Mouse (Mus musculus) thymus, adult 2 months (tissue): ENCODE measurements around the gene Mif. TPM values are rescaled to one million over a fixed set of nuclear protein-coding genes. Genes with fewer than 3 reads are reported as not detected.

Experiments
- DNase-seq: peaks from one replicate; pipeline ENCODE4 v3.0.0; 2021
- H3K27ac ChIP-seq: fragments of 200-500 bp; 2 replicates; pipeline ENCODE4 v1.5.1; 2012; ENCODE audit warnings: low read length, control low read depth; ENCODE audit not compliant: control insufficient read depth, insufficient read depth
- H3K27me3 ChIP-seq: fragments of 200-500 bp; 2 replicates; pipeline ENCODE4 v1.6.1; 2012; ENCODE audit warnings: mild to moderate bottlenecking, low read length, moderate library complexity, mixed read lengths; ENCODE audit not compliant: control insufficient read depth, insufficient read depth
- H3K36me3 ChIP-seq: fragments of 200-500 bp; 2 replicates; pipeline ENCODE4 v1.6.1; 2012; ENCODE audit warnings: mild to moderate bottlenecking, low read length, moderate library complexity; ENCODE audit not compliant: control insufficient read depth, insufficient read depth
- H3K4me1 ChIP-seq: fragments of 200-500 bp; replicated peaks from 2 replicates; pipeline ENCODE4 v1.6.1; 2012; ENCODE audit warnings: low read length; ENCODE audit not compliant: control insufficient read depth, insufficient read depth
- H3K4me3 ChIP-seq: fragments of 200-500 bp; 2 replicates; pipeline ENCODE4 v1.5.1; 2012; ENCODE audit warnings: mild to moderate bottlenecking, low read length, control low read depth, moderate library complexity; ENCODE audit not compliant: control insufficient read depth, insufficient read depth
- CTCF ChIP-seq: fragments of 200-500 bp; IDR thresholded peaks from 2 replicates; pipeline ENCODE4 v1.5.1; 2012; ENCODE audit warnings: mild to moderate bottlenecking, control low read depth, low read length, moderate library complexity, borderline replicate concordance; ENCODE audit not compliant: control insufficient read depth, poor library complexity, insufficient read depth; ENCODE audit errors: extremely low read depth
- POLR2A ChIP-seq: fragments of 200-500 bp; IDR thresholded peaks from 2 replicates; pipeline ENCODE4 v1.6.1; 2012; ENCODE audit warnings: mild to moderate bottlenecking, low read length, control low read depth, moderate library complexity; ENCODE audit not compliant: control insufficient read depth, poor library complexity, insufficient read depth; ENCODE audit errors: extremely low read depth
- WGBS: fragments of 180-500 bp; shearing (Covaris S2); methylation state at CpG from one replicate; pipeline ENCODE4 v1.1.7; 2018; 5-methylcytosine and 5-hydroxymethylcytosine counted together
- polyA plus RNA-seq: library from polyadenylated mRNA; depleted of rRNA; stranded (reverse); fragments of >200 nt; gene quantifications from 2 replicates; pipeline ENCODE4 v1.2.3, GENCODE M21; 2012

Mif gene
- polyA plus RNA-seq, 1 experiment: 1,833 TPM

DNA sequence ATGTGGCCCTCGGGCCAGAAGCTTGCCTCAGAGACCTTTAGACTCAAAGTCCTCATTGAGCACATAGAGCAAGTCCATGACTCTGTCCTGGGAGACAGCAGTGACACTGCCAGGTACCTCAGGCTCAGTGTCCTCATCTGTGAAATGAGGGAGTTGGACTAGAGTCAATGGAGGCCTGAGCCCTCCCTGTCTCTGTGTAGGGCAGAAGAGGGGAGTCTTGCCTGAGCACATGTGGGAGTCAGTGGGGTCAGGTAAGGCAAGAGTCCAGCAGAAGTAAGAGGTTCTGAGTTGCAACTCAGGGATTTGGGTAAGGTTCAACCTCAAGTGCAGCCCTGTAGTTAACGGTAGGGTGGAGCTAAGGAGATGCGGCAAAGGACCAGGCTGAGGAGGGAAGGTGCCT lies 3.1 kb downstream of the Mif start:
- TF ChIP-seq POLR2A (no peak), CTCF (no peak)
- peaks cover 10% of the 10 kb centered on the region for H3K4me1 ChIP-seq
- DNase-seq: no peak
- H3K4me3 ChIP-seq: no peak overlapping the region
- 88% methylated on average over 3 of the region's 3 CpGs for WGBS
- H3K27ac ChIP-seq: no peak overlapping the region
- H3K27me3 ChIP-seq: no peaks in the 10 kb centered on the region
- H3K36me3 ChIP-seq: no peaks in the 10 kb centered on the region

DNA sequence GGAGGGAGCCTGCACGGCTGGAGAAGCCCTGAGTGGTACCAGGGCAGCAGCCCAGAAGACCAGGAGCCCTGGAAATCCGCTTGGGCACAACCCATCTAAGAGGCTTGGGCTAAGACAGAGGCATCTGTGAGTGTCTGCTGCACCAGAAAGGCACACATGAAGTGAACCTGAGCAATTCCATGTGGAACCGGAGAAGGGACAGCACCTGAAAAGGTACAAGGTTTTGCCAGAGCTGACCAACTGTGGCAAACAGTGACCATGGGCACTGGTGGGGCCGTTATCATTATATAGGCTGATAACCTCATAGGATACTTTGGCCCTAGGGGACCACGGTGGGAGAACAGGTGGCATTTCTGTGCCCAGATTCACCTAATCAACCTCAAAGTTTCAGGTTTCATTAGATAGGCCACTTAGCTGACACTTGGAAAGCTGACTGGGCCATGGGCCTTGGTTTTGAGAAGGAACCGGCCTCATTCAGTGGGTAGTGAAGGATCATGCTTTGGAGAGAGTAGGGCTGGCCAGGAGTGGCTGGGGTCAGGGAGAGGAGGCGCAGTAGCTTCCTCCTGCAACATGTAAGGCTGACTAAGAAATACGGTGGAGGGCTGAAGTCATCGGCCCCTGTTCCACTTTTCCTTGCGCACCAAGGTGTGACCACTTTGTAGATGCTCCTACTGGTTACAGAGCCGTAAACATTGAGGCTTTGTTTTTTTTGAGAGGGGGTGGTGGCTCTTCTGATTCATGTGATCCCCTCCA lies 3.7 kb downstream of the Mif start:
- no peak for TF ChIP-seq CTCF
- TF ChIP-seq POLR2A: no peak
- 92% methylated on average over 11 of the region's 11 CpGs for WGBS
- H3K36me3 ChIP-seq: no peaks in the 10 kb centered on the region
- H3K27ac ChIP-seq: no peak overlapping the region
- no peak overlapping the region for H3K4me3 ChIP-seq
- peaks cover 10% of the 10 kb centered on the region for H3K4me1 ChIP-seq
- no peak for DNase-seq
- no peaks in the 10 kb centered on the region for H3K27me3 ChIP-seq

- Histone ChIP-seq H3K4me3 (no peak overlapping the region), H3K36me3 (no peaks in the 10 kb centered on the region), H3K27ac (no peak overlapping the region), H3K4me1 (peaks cover 7% of the 10 kb centered on the region), H3K27me3 (no peaks in the 10 kb centered on the region)
- no peak for DNase-seq
- 97% methylated on average over 15 of the region's 15 CpGs for WGBS
- TF ChIP-seq POLR2A: no peak
- no peak for TF ChIP-seq CTCF
These were observed 4.5 kb downstream of the Mif start for GRCm38 (mm10) chr10:75855416-75855981.

DNA sequence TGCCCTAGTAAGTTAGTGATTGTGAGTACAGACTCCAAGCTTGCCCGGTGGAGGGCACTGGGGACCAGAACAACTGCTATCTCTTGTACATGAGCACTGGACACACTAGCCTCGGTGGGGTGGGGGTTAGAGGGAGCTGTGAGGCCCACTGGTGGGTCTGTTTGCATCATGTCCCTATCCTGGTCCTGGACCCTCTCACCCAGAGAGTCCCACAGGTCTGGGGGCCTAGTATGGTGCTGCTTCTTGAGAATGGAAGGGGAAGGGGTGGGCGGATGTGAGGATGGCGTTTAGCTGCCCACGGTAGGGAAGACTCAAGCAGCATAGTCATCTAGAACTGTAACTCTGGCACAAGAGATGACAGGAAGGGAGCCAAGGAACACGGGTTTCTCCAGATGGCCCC lies 5.2 kb downstream of the Mif start:
- DNase-seq: no peak
- no peak for TF ChIP-seq POLR2A
- no peak for TF ChIP-seq CTCF
- no peak overlapping the region for H3K27ac ChIP-seq
- peaks cover 7% of the 10 kb centered on the region for H3K4me1 ChIP-seq
- no peak overlapping the region for H3K4me3 ChIP-seq
- H3K36me3 ChIP-seq: no peaks in the 10 kb centered on the region
- 85% methylated on average over 6 of the region's 6 CpGs for WGBS
- H3K27me3 ChIP-seq: no peaks in the 10 kb centered on the region

- WGBS: 82% methylated on average over 5 of the region's 5 CpGs
- TF ChIP-seq POLR2A: no peak
- TF ChIP-seq CTCF: no peak
- no peak overlapping the region for H3K27ac ChIP-seq
- no peak overlapping the region for H3K4me3 ChIP-seq
- no peak for DNase-seq
- no peaks in the 10 kb centered on the region for H3K27me3 ChIP-seq
- no peaks in the 10 kb centered on the region for H3K36me3 ChIP-seq
- peaks cover 4% of the 10 kb centered on the region for H3K4me1 ChIP-seq
These were observed 5.9 kb downstream of the Mif start for GRCm38 (mm10) chr10:75854096-75854495.

DNA sequence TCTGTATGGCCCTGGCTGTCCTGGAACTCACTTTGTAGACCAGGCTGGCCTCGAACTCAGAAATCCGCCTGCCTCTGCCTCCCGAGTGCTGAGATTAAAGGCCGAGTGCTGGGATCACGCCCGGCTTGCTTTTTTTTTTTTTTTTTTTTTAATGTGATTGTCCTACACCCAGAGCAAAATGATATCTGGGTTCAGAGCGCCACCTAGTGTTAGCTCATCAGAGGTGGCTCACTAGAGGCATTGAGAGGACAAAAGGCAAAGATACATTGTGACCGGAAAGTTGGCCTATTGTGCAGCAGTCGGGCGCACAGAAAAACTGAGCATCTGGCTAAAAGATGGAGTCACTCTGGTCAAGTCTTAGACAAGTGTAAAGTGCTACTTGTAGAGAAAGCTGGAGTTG lies 6.6 kb downstream of the Mif start:
- peak; percentile 83 for DNase-seq
- TF ChIP-seq POLR2A (no peak), CTCF (no peak)

More for the DNA sequence above, 6.6 kb downstream of the Mif start:
- WGBS: 31% methylated on average over 10 of the region's 10 CpGs
- no peak overlapping the region for H3K27ac ChIP-seq
- no peaks in the 10 kb centered on the region for H3K27me3 ChIP-seq
- no peaks in the 10 kb centered on the region for H3K36me3 ChIP-seq
- peaks cover 4% of the 10 kb centered on the region; the same call in 1 of the 2 replicates for H3K4me1 ChIP-seq
- H3K4me3 ChIP-seq: no peak overlapping the region
